Mouse (Mus musculus): ENCODE results near the gene Best3.

Gene Best3

DNA sequence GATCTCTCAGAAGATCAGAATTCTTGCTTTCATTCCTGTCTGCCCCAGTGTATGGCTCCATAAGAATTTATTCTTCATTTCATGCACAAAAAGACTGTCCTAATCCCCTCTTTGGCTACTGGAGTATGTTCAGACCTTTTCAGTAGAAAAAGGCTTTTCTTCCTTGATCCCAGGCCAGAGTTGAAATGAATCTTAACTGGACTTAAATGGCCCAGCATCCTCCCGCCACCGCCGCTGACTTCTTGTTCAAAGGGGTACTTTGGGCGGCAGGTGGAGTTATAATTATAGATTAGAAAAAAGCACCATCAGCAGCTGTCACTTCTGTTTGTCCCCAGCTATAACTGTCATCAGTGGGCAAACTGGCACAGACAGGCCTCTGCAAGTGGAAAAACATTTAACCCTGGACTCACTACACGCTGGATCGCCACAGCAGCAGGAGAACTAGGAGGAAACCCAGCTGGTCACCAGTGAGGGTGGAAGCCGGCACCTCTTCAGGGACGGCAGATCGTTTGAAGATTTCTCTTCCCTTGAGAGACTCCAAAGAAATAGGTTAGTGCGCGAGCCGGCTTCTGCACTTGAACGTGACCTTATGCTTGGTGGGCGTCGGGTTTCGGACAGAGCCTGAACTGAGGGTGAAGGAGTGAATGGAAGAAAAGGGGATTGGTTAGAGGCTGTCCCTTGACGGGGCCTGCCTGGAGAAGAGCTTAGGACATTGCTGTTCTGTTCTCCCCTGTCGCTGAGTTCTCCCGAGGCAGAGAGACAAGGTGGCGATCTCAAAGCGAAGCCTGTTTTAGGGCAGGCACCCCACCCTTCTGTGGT lies at the start of gene Best3:
Best3 (plus strand) TSS at position 51 of the 819 bp plus-strand sequence.
- no peak for DNase-seq (ENCODE audit: low read depth, low spot score)

DNA sequence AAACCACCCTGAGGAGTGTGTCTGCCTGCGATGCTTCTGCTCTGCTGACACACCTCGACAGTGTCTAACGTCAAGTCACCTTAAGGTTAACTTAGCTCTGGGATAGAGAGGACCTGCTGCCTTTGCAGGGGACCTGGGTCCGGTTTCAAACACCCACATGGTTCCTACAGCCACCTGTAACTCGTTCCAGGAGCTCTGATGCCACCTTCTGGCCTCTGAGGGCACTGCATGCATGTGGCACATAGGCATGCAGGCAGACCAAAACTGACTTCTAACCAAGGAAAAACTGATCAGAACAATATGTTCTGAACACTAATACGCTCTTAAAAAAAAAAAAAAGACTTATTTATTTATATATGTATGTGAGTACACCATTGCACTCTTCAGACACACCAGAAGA lies 43.1 kb upstream of the Best3 start:
- DNase-seq (ENCODE audit: low read depth, low spot score): no peak

DNA sequence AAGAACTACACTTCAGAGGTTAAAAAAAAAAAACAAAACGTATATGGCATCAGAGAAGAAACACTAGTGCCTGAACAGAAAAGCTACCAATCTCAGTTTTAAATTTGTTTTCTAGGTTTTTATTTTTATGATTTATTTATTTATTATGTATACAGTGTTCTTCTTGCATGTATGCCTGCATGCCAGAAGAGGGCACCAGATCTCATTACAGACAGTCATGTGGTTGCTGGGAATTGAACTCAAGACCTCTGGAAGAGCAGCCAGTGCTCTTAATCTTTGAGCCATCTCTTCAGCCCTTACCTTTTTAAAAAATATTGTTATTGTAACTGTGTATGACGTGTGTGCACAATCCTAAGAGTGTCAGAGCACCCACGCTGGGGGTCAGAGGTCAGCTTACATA lies 42.0 kb upstream of the Best3 start:
- DNase-seq (ENCODE audit: low read depth, low spot score): no peak

DNA sequence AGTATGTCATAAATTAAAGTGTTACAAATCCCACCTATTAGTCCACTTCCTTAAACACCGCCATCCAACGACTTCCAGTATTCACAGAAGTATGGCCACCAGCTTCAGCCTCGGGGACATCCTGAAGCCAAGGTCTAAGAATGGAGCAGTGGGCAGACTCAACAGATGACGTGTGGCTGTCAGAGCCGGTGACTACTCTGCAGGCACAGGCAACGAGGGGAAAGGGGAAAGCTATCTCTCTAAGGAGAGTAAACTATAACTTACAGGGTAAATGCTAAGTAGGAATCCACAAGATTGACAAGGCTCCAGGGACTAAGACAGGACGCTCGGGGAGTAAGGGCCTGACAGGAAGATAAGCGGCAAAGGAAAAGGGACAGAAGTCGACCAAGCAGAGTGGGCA lies 41.2 kb upstream of the Best3 start:
- DNase-seq (ENCODE audit: low read depth, low spot score): no peak

DNA sequence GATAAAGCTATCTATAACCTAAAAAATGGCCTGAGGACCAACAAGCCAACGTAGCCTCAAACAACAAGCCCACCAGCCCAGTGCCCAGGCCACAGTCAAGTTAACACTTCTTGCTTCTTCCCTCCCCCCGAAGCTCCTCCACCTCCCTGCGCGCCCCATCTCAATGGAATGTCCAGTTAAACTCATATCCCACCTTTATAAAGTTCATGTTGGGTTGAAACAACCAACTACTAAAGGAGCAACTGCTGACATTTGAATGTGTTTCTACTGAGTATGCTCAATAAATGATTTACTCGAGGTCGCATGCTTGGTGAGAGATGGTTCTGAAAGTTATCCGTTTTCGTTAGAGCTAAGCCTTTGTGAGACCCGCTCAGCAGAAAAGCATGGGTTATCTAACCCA lies 37.7 kb upstream of the Best3 start:
- no peak for DNase-seq (ENCODE audit: low read depth, low spot score)

DNA sequence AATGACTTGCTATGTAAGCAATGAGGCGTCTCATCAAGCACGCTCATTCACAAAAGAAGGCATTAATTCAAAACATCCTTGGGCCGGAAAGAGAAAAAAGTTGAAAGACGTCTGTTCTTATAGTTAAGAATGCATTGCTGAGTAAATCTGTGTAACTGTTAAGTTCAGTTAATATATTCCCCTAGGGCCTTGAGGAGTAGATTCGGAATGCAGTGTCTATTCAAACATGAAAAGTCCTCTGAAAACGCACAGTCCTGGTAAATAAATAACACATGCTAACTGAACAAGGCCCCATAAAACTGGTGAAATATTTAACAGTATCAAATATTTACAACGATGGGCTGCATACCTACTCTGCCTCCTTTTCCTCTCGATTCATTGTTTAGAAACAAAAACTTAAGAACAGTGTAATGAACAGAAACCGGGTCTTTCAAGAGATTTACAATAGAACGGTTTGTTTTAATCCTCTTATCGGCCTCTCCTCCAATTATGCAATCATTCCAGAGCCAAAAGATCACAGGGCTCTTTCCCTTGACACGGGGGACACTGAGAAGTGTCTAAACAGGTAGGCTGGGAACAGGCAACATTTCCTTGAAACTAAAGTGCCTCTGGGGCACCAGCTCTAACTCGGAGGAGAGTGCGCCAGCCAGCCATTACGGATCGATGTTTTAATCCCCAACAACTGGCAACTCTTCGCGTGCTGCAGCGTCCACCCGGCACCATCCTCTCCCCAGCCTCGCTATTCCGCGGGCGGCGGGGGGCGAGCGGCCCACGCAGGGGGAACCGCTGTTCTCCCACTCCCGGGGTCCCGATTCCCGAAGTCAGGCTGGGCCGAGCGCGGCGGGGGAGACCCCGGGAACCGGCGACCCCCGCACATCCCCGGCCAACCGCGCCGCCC lies 36.8 kb upstream of the Best3 start:
- DNase-seq (ENCODE audit: low read depth, low spot score): no peak

DNA sequence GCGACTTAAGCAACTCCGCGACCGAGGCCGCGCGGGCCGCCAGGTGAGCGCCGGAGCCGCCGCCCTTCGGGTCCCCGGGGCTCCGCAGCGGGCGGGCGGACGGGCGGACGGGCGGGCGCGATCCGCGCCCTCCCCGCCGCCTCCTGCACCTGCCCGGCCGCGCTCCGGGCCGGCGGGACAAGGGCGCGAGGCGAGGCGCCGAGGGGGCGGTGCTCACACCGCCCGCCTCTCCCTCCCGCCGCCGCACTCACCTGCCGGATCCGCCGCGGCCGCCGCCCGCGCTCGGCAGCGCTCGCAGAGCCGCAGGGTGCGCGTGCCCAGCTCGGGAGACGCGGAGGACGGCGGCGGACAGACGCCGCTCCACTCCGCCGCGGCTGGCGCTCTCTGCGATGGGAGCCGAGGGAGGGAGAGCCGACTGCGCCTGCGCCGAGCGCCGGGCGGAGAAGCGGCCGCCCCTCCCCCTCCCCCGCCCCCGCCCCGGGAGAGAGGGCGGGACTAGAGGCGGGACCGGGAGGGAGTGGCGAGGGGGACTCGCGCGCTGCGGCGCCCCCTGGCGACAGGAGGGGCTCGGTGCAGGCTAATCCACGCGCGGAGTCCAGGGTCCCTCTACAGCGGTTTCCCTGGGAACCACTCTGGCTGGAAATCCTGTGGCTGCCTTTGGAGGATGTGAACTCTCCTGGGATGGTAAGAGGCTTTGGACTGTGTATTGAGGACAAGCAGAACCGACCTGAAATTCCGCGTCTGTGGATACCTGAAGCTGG lies 35.9 kb upstream of the Best3 start, which contains the start of gene Rab3ip:
Rab3ip (minus strand) TSS at position 761 of the 761 bp plus-strand sequence.
- DNase-seq (ENCODE audit: low read depth, low spot score): peak; percentile 63

DNA sequence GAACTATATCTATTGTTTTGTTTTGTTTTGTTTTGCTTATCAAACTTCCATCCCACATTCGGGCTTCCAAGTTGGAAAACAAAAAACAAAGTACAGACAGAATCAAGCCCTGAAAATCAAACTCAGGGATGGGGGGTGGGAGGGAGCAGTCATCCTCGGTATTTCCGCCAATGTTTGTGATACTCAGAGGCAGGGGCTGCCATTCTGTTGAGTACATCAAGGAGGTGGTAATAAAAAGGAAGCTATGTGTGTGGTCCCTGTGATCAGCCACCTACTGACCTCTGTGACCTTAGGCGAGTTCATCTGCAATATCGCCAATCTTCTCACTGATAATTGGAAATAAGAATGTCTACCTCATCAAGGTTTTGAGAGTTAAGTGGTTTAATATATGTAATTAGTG lies 35.2 kb upstream of the Best3 start:
- no peak for DNase-seq (ENCODE audit: low read depth, low spot score)

DNA sequence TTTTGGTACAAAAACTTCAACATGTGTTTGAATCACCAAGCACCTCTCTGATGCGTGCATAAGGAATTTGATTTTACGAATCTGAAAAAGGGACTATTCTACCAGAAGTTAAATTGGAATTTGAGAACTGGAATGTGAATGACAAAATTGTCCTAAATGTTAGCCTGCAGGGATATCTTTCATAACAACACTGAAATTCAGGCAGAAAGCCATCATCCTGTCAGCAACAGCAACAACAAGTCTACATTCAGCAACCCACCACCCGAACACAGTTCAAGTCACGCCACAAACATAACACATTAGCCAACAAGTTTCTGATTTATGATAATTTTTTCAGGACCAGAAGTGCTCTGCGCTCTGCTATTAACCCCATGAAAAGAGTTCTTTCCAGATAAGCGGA lies 30.9 kb upstream of the Best3 start:
- DNase-seq (ENCODE audit: low read depth, low spot score): no peak

DNA sequence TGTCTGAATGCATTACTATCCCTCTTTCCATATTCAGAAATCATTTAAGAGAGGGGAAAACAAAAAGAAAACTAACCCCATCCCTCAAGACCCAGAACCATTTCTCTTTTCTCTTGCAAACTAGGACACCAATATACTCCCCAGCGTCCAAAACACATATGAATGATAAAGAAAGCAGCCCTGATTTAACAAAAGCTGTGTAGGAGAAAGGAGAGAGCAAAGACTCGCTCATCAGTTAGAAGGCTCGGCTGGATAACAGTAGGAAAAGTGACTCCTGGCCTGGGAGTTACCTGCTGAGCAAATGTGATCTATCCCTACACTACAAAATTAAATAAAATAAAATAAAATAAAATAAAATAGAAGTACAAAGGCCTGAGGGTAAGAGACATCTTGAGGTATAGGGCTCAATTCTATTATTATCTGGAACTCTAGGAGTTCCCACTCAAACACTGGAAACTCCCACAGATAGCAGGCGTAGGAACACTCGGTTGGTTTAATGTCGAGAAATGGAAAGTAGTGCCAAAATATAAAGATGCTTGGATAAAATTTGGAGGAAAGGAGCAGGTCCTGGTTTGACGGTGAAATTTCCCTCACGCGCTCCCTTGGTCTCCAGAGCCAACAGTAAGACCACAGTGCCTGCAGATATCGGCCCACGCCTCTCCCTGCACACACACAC lies 29.5 kb upstream of the Best3 start:
- no peak for DNase-seq (ENCODE audit: low read depth, low spot score)

DNA sequence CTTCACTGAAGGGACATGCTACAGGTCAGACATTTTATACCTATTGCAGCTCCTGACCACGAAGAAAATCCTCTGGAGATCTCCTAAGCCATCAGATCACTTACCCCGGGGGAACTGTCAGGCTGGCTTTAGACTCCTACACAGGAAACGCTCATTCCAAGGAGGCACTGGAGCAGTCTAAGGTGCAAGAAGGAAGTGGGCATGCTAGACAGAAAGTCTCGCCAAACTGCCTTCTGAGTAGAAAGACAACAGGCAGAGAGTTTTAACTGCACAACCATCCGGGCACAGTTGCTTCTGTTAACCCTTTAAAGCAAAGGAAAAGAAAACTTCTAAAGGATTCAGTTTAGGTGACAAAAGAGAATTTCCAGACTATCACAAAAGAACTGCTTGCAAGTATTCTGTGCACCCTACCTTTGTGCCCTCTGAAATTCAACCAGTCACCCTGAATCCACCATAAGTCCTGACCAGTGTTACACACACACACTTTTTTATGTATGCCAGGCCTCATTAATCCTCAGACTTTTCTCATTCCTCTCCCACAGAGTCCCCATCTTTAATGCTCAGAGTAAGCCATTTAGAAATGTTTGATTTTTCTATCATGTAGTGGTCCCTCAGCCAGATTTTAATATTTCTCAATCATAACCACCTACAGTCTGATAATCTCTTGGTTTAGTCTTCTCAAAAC lies 28.1 kb upstream of the Best3 start:
- DNase-seq (ENCODE audit: low read depth, low spot score): no peak

DNA sequence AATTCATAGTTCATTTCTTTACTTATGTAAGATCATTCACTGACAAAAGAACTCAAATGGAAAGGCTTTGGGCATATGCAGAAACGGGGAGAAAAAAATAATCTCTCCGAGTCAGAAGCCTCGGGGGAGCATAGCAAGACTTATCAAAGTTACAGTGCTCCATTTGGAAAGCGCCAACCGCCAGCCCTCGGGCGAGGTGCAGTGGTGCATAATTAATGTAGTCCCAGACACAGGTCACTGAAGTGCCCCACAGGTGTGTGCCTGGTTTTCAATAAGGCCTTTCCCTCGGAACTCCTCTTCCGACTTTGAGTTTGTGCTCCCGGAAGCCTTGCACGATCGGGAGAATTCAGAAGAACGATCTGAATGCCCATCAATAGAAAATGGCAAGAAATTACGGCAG lies 24.0 kb upstream of the Best3 start:
- no peak for DNase-seq (ENCODE audit: low read depth, low spot score)

DNA sequence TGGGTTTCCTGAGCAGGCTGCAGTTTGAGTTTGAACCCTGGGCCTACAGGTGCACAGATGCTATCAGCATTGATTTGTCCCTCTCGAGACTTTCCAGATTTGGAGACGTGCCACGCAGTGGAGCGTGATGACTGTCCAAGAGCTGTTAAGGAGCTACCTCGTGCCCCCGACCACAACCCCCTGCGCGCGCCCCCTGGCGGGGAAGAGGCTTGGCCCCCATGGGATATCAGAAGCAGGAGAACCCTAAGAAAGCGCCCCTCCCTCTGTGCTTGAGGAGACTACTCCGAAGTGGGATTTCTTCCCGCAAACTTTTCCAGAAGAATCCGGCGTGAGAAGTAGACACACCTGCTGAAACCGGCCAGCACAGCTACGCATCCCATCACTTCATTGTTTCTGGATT lies 23.3 kb upstream of the Best3 start:
- DNase-seq (ENCODE audit: low read depth, low spot score): peak; percentile 26

DNA sequence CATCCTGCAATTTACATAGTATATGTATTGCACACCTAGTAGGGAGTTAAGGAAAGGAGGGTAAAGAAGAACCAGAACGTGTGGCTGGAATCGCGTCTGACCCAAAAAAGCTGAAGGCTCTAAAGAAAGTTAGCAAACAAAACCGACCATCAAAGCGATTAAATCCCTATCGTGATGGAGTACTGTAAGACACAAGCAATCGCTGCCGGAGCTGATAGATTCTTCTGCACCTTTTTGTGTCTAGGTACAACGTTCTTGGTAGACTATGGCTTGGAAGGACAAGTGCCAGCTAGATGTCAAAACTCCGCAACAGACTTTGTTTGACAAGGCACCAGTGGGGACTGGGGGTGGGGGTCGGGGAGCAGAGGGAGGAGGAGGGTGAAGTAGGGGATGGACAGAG lies 22.0 kb upstream of the Best3 start:
- DNase-seq (ENCODE audit: low read depth, low spot score): no peak

DNA sequence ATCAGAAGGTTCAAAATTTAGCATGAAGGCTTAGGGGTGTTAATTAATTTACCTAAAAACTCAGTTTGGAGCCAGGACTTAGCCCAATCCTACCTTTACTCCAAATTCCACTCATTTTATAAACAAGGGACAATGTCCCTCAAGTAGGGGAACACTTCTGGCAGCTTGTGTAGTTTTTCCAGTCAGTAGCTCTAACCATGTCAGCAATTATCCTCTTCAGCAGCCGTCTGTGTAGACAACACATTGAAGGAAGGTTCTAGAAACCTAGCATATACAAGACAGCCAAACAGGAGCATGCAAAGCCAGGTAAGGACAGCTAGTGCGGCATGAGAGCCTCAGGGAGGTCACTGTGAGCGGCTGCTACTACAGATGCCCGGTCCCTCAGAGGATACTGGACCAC lies 21.5 kb upstream of the Best3 start:
- no peak for DNase-seq (ENCODE audit: low read depth, low spot score)

DNA sequence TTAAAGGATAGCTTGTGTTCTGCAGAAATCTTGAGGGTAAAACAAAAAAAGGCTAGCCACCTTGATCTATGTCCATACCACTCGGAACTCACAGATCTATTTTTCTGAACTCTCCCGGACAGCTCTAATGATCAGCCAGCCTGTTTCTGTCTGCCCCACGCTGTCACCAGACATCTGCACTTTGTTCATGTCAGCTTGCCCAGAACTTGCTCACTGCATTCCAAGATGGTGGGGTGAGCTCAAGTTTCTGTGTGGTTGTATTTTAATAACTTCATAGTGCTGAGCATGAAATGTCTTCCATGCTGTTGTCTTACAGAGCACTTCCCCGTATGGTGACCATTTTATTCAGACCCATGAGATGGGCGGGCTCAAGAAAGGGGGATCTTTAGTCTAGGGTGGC lies 20.8 kb upstream of the Best3 start:
- DNase-seq (ENCODE audit: low read depth, low spot score): no peak

DNA sequence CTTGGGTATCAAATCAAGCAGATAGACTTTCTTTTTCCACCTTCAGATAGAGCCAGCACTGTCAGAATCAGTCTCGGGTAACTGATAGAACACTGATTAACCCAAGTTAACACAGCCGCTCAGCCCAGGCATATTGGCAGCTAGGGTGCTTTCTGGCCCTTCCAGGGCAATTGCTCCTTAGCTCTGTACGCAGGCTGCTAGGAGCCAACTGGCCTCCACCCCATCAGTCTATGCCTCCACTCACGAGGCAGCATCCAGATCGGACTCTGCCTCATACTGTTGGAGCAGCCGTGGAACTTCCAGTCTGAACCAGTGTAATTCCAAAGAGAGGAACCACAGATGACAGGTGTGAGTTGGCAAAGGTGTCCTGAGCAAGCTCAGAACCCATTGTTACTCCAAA lies 20.0 kb upstream of the Best3 start:
- DNase-seq (ENCODE audit: low read depth, low spot score): no peak

DNA sequence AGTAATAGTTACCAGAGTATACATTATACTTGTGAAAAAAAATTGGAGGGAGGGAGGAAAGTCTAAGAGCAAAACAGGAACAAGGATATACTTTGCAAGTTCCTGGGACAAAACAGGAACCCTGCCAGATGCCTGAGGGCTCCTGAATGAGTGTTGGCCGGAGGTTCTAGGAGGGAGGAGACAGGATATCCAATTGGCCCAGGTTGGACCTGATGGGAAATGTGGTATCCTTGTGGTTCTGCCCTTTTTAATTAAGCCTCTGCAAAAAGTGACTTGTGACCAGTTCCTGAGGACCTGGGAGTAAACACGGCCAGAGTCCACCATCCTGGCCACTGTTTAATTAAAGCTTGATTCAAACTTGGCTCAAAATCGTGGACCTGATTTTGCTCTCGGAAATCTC lies 17.4 kb upstream of the Best3 start:
- DNase-seq (ENCODE audit: low read depth, low spot score): no peak

DNA sequence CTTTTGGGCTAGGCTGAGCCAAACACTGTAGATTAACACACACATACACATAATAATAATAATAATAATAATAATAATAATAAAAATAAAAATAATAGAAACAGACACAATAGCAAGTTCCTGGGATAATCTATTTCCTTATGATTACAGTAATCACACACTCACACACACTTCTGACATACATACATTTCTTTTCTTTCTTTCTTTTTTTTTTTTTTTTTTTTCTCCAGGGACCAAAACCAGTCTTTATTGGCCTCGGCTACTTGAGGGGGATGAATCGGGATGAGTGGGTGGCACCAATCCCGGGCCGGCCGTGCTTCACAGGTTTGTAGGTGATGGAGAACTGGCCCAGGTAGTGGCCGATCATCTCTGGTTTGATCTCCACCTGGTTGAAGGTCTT lies 13.6 kb upstream of the Best3 start, which contains the start of gene Gm10271:
Gm10271 (minus strand) TSS at position 101 of the 400 bp plus-strand sequence.
- no peak for DNase-seq (ENCODE audit: low read depth, low spot score)

DNA sequence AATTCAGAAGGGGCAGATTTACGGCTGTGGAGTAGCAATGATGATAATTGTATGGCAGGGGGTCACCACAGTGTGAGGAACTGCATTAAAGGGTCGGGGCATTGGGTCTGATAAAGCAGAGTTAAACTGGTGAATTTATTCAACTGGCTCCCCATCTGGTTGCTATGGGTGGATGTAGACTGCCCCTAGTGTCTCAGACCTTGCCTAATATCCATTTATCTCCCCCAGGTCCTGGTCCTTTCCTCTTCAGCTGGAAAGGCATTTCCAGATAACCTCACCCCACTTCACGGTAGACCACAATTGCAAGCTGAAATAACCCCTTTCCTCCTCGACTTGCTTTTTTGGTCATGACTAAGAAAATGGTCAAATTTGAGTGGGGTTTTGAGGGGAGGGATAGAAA lies 8.7 kb upstream of the Best3 start:
- no peak for DNase-seq (ENCODE audit: low read depth, low spot score)

DNA sequence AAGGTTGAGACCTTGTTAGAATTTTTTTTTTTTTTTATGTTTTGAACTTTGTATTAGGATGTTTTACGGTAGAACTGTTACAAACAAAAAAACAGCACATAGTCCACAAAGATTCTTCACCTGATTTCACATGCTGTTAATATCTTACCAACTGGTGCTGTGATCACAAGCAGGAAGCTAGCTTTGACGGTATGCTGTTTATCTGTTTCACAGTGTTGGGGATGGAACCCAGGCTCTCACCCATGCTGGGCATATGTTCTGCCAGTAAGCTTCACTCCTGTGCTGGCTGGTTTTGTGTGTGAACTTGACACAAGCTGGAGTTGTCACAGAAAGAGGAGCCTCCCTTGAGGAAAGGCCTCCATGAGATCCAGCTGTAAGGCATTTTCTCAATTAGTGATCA lies 8.3 kb upstream of the Best3 start:
- no peak for DNase-seq (ENCODE audit: low read depth, low spot score)
